ENCODE assay signal across 12 mouse cellular contexts in the genomic region with DNA sequence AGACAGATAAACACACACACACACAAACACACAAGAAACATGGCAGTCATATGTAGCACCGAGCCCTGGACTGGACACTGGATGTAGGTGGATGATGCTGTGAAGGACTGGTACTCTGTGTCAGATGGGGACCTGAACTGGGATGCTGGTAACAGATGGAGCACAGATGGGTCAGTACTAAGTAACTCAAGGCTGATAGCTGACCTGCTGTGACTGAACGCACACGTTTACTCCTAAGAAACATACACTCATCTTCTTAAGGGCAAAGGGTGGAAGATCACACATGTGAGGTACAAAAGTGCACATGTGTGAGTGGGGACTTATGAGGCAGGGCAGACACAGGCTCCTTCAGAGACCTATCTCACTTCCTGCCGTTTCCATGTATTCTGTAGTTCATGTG. TPM values are rescaled to one million over a fixed set of nuclear protein-coding genes. Genes with fewer than 3 reads are reported as not detected.
DNase-seq lines count a peak whose midpoint lies in the region; ATAC-seq and TF ChIP-seq lines count a peak whose summit lies in the region.
"Had no signal": no experiment of that assay in that cellular context is flagged by ENCODE, and none has a peak within 500 bp of the region (broad histone marks: within the 10 kb centered on the region; RNA-seq: fewer than 3 reads in every experiment).

No protein-coding gene starts in this region.

- no peak overlapping the region for H3K4me2 ChIP-seq in heart, postnatal 0 days (ENCODE audit: low read depth, low read length)
- H3K4me2 ChIP-seq in midbrain, embryonic 14.5 days (ENCODE audit: low read length): no peak overlapping the region
- no peak overlapping the region for H3K4me2 ChIP-seq in limb, embryonic 13.5 days (replicated peaks)
- H3K4me2 ChIP-seq: embryonic facial prominence, embryonic 15.5 days had no signal

- H3K9me3 ChIP-seq in heart, postnatal 0 days (replicated peaks; ENCODE audit: control insufficient read depth, low read length): no peaks in the 10 kb centered on the region
- no peaks in the 10 kb centered on the region for H3K9me3 ChIP-seq in midbrain, embryonic 10.5 days (replicated peaks)
- H3K9me3 ChIP-seq in midbrain, embryonic 14.5 days (ENCODE audit: control insufficient read depth, low read length): no peaks in the 10 kb centered on the region
- H3K9me3 ChIP-seq in limb, embryonic 13.5 days: no peaks in the 10 kb centered on the region
- H3K9me3 ChIP-seq: embryonic facial prominence, embryonic 15.5 days had no signal

- no peak overlapping the region for H3K9ac ChIP-seq in heart, postnatal 0 days (replicated peaks; ENCODE audit: low read depth, low read length)
- H3K9ac ChIP-seq in midbrain, embryonic 14.5 days (replicated peaks; ENCODE audit: low read length): no peak overlapping the region
- no peak overlapping the region for H3K9ac ChIP-seq in limb, embryonic 13.5 days
- H3K9ac ChIP-seq: embryonic facial prominence, embryonic 15.5 days; liver, embryonic 14.5 days had no signal

- H3K4me3 ChIP-seq in heart, postnatal 0 days (ENCODE audit: low read depth, low read length): no peak overlapping the region
- H3K4me3 ChIP-seq in midbrain, embryonic 10.5 days: no peak overlapping the region
- no peak overlapping the region for H3K4me3 ChIP-seq in midbrain, embryonic 14.5 days (replicated peaks; ENCODE audit: low read depth, low read length)
- no peak overlapping the region for H3K4me3 ChIP-seq in limb, embryonic 13.5 days
- H3K4me3 ChIP-seq: embryonic facial prominence, embryonic 15.5 days; left cerebral cortex, adult 2 months had no signal

- no peaks in the 10 kb centered on the region for H3K27me3 ChIP-seq in heart, postnatal 0 days (ENCODE audit: control insufficient read depth, insufficient read depth, low read length)
- H3K27me3 ChIP-seq in midbrain, embryonic 10.5 days (ENCODE audit: low read depth, poor library complexity, severe bottlenecking): no peaks in the 10 kb centered on the region
- H3K27me3 ChIP-seq in midbrain, embryonic 14.5 days (ENCODE audit: control insufficient read depth, insufficient read depth, low read length): no peaks in the 10 kb centered on the region
- no peaks in the 10 kb centered on the region for H3K27me3 ChIP-seq in limb, embryonic 13.5 days
- H3K27me3 ChIP-seq: embryonic facial prominence, embryonic 15.5 days had no signal

- H3K27ac ChIP-seq in heart, postnatal 0 days (ENCODE audit: low read depth): peak overlapping the region; percentile 72
- H3K27ac ChIP-seq in midbrain, embryonic 10.5 days (replicated peaks): peak overlapping the region; percentile 66; the same call in 1 of the 2 replicates
- H3K27ac ChIP-seq in midbrain, embryonic 14.5 days (replicated peaks; ENCODE audit: low read depth, low read length): no peak overlapping the region
- peak overlapping the region; percentile 0; the same call in 1 of the 2 replicates for H3K27ac ChIP-seq in limb, embryonic 13.5 days
- H3K27ac ChIP-seq: embryonic facial prominence, embryonic 15.5 days; left cerebral cortex, adult 2 months; liver, embryonic 14.5 days had no signal

- peaks cover 53% of the 10 kb centered on the region for H3K4me1 ChIP-seq in heart, postnatal 0 days (ENCODE audit: control insufficient read depth, insufficient read depth)
- H3K4me1 ChIP-seq in midbrain, embryonic 10.5 days: peaks cover 93% of the 10 kb centered on the region
- H3K4me1 ChIP-seq in midbrain, embryonic 14.5 days (ENCODE audit: control insufficient read depth, insufficient read depth, low read length): peaks cover 43% of the 10 kb centered on the region
- H3K4me1 ChIP-seq in limb, embryonic 13.5 days: peaks cover 36% of the 10 kb centered on the region

- peaks cover 4% of the 10 kb centered on the region; the same call in 1 of the 2 replicates for H3K36me3 ChIP-seq in heart, postnatal 0 days (replicated peaks; ENCODE audit: control insufficient read depth, insufficient read depth, low read length)
- no peaks in the 10 kb centered on the region for H3K36me3 ChIP-seq in midbrain, embryonic 10.5 days
- no peaks in the 10 kb centered on the region for H3K36me3 ChIP-seq in midbrain, embryonic 14.5 days (ENCODE audit: control insufficient read depth, insufficient read depth, low read length)
- H3K36me3 ChIP-seq in limb, embryonic 13.5 days: no peaks in the 10 kb centered on the region; the same call in 1 of the 2 replicates
- H3K36me3 ChIP-seq: embryonic facial prominence, embryonic 15.5 days had no signal

- ATAC-seq in cerebellum, adult (ENCODE audit: insufficient number of reproducible peaks, low FRiP score, low TSS enrichment): no peak
- no peak for ATAC-seq in heart, postnatal 0 days (ENCODE audit: insufficient read depth, low read depth)
- no peak for ATAC-seq in midbrain, embryonic 14.5 days (ENCODE audit: low FRiP score, low TSS enrichment)
- ATAC-seq in limb, embryonic 13.5 days (ENCODE audit: low FRiP score, low read depth): no peak
- no peak for ATAC-seq in activated CD4-positive, CD25-positive, alpha-beta regulatory T cell, adult 4 months
- ATAC-seq: forebrain, embryonic 16.5 days had no signal

- DNase-seq in cerebellum, adult 11 months: peak; percentile 37
- no peak for DNase-seq in heart, postnatal 0 days (ENCODE audit: low spot score)
- no peak for DNase-seq in heart, adult 11 months
- DNase-seq in midbrain, embryonic 10.5 days (ENCODE audit: low spot score): no peak
- DNase-seq in midbrain, embryonic 14.5 days: no peak

- TF ChIP-seq CTCF in heart, postnatal 0 days (IDR thresholded peaks at IDR 0.05; ENCODE audit: low read depth): no peak

- no peak for TF ChIP-seq EP300 in heart, postnatal 0 days (IDR thresholded peaks at IDR 0.05; ENCODE audit: low read depth)

- 74% methylated on average over 4 of the region's 4 CpGs for WGBS in heart, postnatal 0 days
- WGBS in midbrain, embryonic 10.5 days: 83% methylated on average over 4 of the region's 4 CpGs
- WGBS in midbrain, embryonic 14.5 days: 78% methylated on average over 4 of the region's 4 CpGs
- WGBS in limb, embryonic 13.5 days: 69% methylated on average over 4 of the region's 4 CpGs

RNA-seq across cellular contexts. Expression of gene Sipa1l2, which starts 50.7 kb away (rescaled TPM):
- total RNA-seq in heart, postnatal 0 days (2014; rRNA removed; ENCODE audit: low replicate concordance): 65.8 and 66.1 TPM in 2 replicates
- polyA plus RNA-seq in heart, postnatal 0 days (2015; fragmentation: Nextera tagmentation; extraction: Ambion mirVana): 12.3 and 13.6 TPM in 2 replicates
- polyA plus RNA-seq in midbrain, embryonic 10.5 days (2016; fragmentation: Nextera tagmentation; extraction: Ambion mirVana): 14.8 and 21.9 TPM in 2 replicates
- 16.4 and 25.1 TPM in 2 replicates for polyA plus RNA-seq in midbrain, embryonic 14.5 days (2014; fragmentation: Nextera tagmentation; extraction: Ambion mirVana)
- 12.9 and 17.2 TPM in 2 replicates for polyA plus RNA-seq in limb, embryonic 13.5 days (2015; fragmentation: Nextera tagmentation; extraction: Ambion mirVana)
- polyA plus RNA-seq in activated CD4-positive, CD25-positive, alpha-beta regulatory T cell, adult 4 months (2017; shearing (Covaris generic)): 1 to 10 TPM; 1.3 to 2.2 TPM
